Mouse (Mus musculus) small intestine, adult 2 months (tissue): ENCODE results near the gene Camkv.

Source experiments
- CTCF ChIP-seq: fragments of 200-500 bp; IDR thresholded peaks from 2 replicates; pipeline ENCODE4 v1.5.1; 2012; ENCODE audit warnings: low read depth, mild to moderate bottlenecking, control low read depth, inconsistent platforms, low read length, moderate library complexity, mixed read lengths; ENCODE audit not compliant: insufficient replicate concordance, insufficient read length; ENCODE audit errors: extremely low read depth
- POLR2A ChIP-seq: fragments of 200-500 bp; IDR thresholded peaks from 2 replicates; pipeline ENCODE4 v1.6.1; 2012; ENCODE audit warnings: low read depth, mild to moderate bottlenecking, control low read depth, inconsistent platforms, low read length, moderate library complexity

DNA sequence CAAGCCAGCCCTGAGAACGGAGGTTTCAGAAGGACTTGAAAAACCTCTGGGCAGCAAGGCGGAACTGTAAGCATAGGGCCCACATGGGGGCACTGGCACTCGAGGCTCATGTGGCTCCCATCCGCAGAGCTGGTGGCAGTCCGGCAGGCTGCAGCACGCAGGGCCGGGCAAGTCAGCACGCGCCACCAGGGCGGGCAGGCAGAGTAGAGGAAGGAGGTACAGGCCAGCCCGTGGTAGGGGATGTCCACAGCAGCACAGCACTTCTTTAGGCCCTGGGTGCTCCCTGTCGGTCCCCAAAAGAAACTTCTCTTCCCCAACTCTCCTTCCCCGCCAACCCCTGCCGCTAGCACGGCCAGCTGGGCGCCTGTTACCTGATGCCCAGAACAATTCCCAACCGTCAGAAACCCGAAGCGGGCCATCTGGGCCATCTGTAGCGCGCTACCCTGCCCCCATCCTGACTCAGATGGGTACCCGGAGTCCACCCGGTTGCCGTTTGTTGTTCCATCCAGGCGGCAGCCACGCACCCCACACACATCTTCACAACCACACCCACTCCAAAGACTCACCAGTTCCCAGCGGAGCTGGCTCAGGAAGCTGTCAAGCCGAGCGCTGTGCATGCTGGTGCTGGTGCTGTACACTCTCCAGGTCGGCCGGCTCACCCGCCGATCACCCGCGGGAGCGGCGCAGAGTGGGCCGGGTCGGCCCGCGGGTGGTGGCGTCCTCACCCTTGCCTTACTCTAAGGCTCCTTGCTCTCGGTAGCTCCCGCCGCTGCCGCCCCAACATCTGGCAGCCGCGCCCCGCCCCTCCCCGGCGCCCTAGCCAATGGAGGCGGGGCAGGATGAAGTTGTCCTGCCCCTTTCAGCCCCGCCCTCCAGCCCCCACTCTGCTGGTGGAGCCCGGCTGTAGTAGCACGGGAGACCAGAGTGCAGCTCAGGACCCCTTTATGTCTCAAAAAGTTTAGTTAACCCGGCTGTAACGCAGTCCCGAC is 50.0 kb downstream of the Camkv start, which contains the start of gene Inka1:
- TF ChIP-seq CTCF (no peak), POLR2A (0 out of 2 replicates have a peak, but pooled peaks have one; percentile 40)
